Mouse (Mus musculus) myocyte (in vitro differentiated cells): Measurements from ENCODE around the gene Fam45a.

Source experiments
- CEBPB ChIP-seq: IDR thresholded peaks from 2 replicates; pipeline ENCODE4 v1.6.1; 2011; ENCODE audit warnings: mild to moderate bottlenecking, moderate library complexity; ENCODE audit not compliant: poor library complexity, insufficient read depth, severe bottlenecking
- MAX ChIP-seq: IDR thresholded peaks from one replicate; pipeline ENCODE4 v1.6.1; 2011; ENCODE audit warnings: low read depth, mild to moderate bottlenecking, control low read depth
- MYOG ChIP-seq, 3 experiments: IDR thresholded peaks; one replicate each; pipeline ENCODE4 v1.6.1; 2011; ENCODE audit warnings: control low read depth in 2 of 3, low read depth in 2 of 3, mild to moderate bottlenecking in 2 of 3; ENCODE audit not compliant: insufficient read length in 2 of 3, control insufficient read depth in 1 of 3, insufficient read depth in 1 of 3
- POLR2A ChIP-seq: IDR thresholded peaks from one replicate; pipeline ENCODE4 v1.6.1; 2011; ENCODE audit warnings: low read depth, mild to moderate bottlenecking, control low read depth, moderate library complexity; ENCODE audit not compliant: insufficient read length
- POLR2AphosphoS2 ChIP-seq: IDR thresholded peaks from one replicate; pipeline ENCODE4 v1.6.1; 2011; ENCODE audit warnings: low read depth, control low read depth; ENCODE audit not compliant: insufficient read length
- REST ChIP-seq: IDR thresholded peaks from one replicate; pipeline ENCODE4 v1.6.1; 2011; ENCODE audit warnings: mild to moderate bottlenecking, control low read depth, moderate library complexity; ENCODE audit not compliant: insufficient read depth, insufficient read length
- TCF12 ChIP-seq: IDR thresholded peaks from one replicate; pipeline ENCODE4 v1.6.1; 2011; ENCODE audit warnings: mild to moderate bottlenecking, control low read depth; ENCODE audit not compliant: poor library complexity, insufficient read depth, severe bottlenecking
- USF1 ChIP-seq: IDR thresholded peaks from one replicate; pipeline ENCODE4 v1.6.1; 2011; ENCODE audit warnings: low read depth, mild to moderate bottlenecking, control low read depth, moderate library complexity

DNA sequence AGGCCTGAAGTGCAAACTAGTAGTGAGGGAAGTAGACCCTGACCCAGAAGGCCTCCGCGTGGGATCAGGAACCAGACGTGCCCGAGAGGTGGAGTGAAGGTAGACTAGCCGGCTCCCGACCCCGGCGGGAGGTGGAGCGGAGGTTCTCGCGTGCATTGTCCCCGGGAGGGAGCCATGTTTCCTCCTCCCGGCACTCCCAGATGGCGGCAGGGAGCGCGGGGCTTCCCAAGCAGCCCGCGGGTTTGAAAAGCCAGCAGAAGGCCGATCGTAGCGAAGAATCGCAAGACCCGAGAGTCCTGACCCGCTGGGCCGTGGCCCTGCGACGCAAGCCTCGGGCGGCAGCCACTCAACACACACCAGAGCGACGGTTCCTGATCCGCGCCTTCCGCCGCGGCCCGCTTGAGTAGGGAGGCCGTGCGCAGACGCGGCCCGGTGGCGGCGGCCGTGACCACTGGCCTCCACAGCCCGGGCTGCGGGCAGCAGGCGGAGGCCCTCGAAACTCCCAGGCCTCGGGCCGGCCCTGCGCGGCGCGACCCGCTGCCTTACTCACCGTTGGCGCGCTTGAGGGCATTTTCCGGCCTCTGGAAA is 21.4 kb upstream of the Fam45a start:
- no peak for TF ChIP-seq POLR2A
- TF ChIP-seq MYOG (IDR thresholded peaks at IDR 0.05; ENCODE audit: control insufficient read depth in 1 of 3, insufficient read depth in 1 of 3, insufficient read length in 2 of 3, low read depth in 2 of 3): no peak
- no peak for TF ChIP-seq MAX
- no peak for TF ChIP-seq CEBPB
- no peak for TF ChIP-seq TCF12
- TF ChIP-seq REST: no peak
- TF ChIP-seq POLR2AphosphoS2: peak; percentile 44
- TF ChIP-seq USF1: no peak
